Mouse (Mus musculus) heart, postnatal 0 days (tissue): ENCODE measurements around the gene Mrps21.

Experiments
- CTCF ChIP-seq: IDR thresholded peaks from 2 replicates; pipeline ENCODE4 v1.5.1; 2016; ENCODE audit warnings: antibody characterized with exemption, control low read depth, low read depth
- EP300 ChIP-seq: IDR thresholded peaks from 2 replicates; pipeline ENCODE4 v1.6.1; 2016; ENCODE audit warnings: antibody characterized with exemption, low read depth

DNA sequence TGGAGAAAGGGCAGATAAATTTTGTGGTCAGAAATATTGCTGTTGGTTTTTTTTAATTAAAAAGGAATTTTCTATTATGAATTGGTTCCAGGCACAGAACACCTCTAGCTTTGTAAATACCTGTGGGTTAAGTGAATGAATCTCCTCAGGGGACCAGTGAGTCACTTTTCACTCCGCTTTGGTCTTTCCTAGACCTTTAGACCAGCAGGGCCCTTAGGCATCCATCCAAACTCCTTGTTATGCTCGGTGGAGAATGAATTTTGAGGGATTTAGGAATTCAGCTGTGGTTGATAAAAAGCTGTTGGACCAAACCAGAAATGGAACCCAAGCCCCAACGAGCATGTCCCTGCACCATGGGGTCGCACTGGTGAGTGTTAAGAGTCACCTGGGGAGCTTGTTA lies 36.3 kb upstream of the Mrps21 start:
- TF ChIP-seq CTCF (no peak), EP300 (no peak)
